23 mouse cellular contexts compared by ENCODE assay signal in genomic region chr1:38796936-38797335, GRCm38 (mm10). TPM values are rescaled to one million over a fixed set of nuclear protein-coding genes. Genes with fewer than 3 reads are reported as not detected.
DNase-seq lines count a peak whose midpoint lies in the region; ATAC-seq and TF ChIP-seq lines count a peak whose summit lies in the region.
"Had no signal": no experiment of that assay in that cellular context is flagged by ENCODE, and none has a peak within 500 bp of the region (broad histone marks: within the 10 kb centered on the region; RNA-seq: fewer than 3 reads in every experiment).

No protein-coding gene starts in this region.

- no peak overlapping the region for H3K9ac ChIP-seq in kidney, embryonic 16.5 days (replicated peaks; ENCODE audit: low read length)
- no peak overlapping the region for H3K9ac ChIP-seq in ES-Bruce4 (ENCODE audit: low read depth, poor library complexity, severe bottlenecking)
- H3K9ac ChIP-seq: intestine, embryonic 15.5 days; limb, embryonic 12.5 days; liver, embryonic 12.5 days; midbrain, embryonic 12.5 days; neural tube, embryonic 15.5 days; stomach, embryonic 15.5 days had no signal

- H3K9me3 ChIP-seq in kidney, embryonic 16.5 days (ENCODE audit: low read length) = no peaks in the 10 kb centered on the region
- H3K9me3 ChIP-seq in ES-Bruce4 (replicated peaks; ENCODE audit: control insufficient read depth, insufficient read depth, low read length, poor library complexity, severe bottlenecking) = no peaks in the 10 kb centered on the region
- H3K9me3 ChIP-seq: forebrain, embryonic 10.5 days; intestine, embryonic 15.5 days; limb, embryonic 12.5 days; liver, embryonic 12.5 days; midbrain, embryonic 12.5 days; neural tube, embryonic 15.5 days; stomach, embryonic 15.5 days had no signal

- no peak overlapping the region for H3K4me3 ChIP-seq in kidney, embryonic 16.5 days (ENCODE audit: low read length)
- no peak overlapping the region for H3K4me3 ChIP-seq in ES-Bruce4 (ENCODE audit: low read depth, low read length)
- H3K4me3 ChIP-seq: forebrain, embryonic 10.5 days; heart, adult 2 months; intestine, embryonic 15.5 days; left cerebral cortex, adult 2 months; limb, embryonic 12.5 days; liver, embryonic 12.5 days; midbrain, embryonic 12.5 days; neural tube, embryonic 15.5 days; stomach, embryonic 15.5 days had no signal

- TF ChIP-seq CTCF in ES-Bruce4 (IDR thresholded peaks at IDR 0.05; ENCODE audit: low read depth, low read length) = no peak

- no peaks in the 10 kb centered on the region for H3K4me1 ChIP-seq in kidney, embryonic 16.5 days (ENCODE audit: insufficient read depth, low read length)
- no peaks in the 10 kb centered on the region for H3K4me1 ChIP-seq in ES-Bruce4 (ENCODE audit: control insufficient read depth, insufficient read depth, low read length)
- H3K4me1 ChIP-seq: intestine, embryonic 15.5 days; limb, embryonic 12.5 days; liver, embryonic 12.5 days; stomach, embryonic 15.5 days had no signal

- no peak for TF ChIP-seq POLR2A in ES-Bruce4 (IDR thresholded peaks at IDR 0.05; ENCODE audit: insufficient read depth, low read length)

- ATAC-seq in kidney, embryonic 16.5 days (ENCODE audit: low FRiP score, low TSS enrichment) = no peak
- ATAC-seq: intestine, embryonic 15.5 days; liver, embryonic 12.5 days had no signal

- no peak overlapping the region for H3K27ac ChIP-seq in kidney, embryonic 16.5 days (ENCODE audit: low read length)
- H3K27ac ChIP-seq in ES-Bruce4 (ENCODE audit: insufficient read depth, low read length) = no peak overlapping the region
- H3K27ac ChIP-seq: forebrain, embryonic 10.5 days; heart, adult 2 months; intestine, embryonic 15.5 days; left cerebral cortex, adult 2 months; limb, embryonic 12.5 days; liver, embryonic 12.5 days; midbrain, embryonic 12.5 days; neural tube, embryonic 15.5 days; stomach, embryonic 15.5 days had no signal

- no peaks in the 10 kb centered on the region for H3K36me3 ChIP-seq in kidney, embryonic 16.5 days (ENCODE audit: insufficient read depth, low read length)
- H3K36me3 ChIP-seq in ES-Bruce4 (ENCODE audit: control insufficient read depth, insufficient read depth, low read length, poor library complexity, severe bottlenecking) = no peaks in the 10 kb centered on the region
- H3K36me3 ChIP-seq: intestine, embryonic 15.5 days; limb, embryonic 12.5 days; liver, embryonic 12.5 days; stomach, embryonic 15.5 days had no signal

- 72% methylated on average over 6 of the region's 6 CpGs for WGBS in kidney, embryonic 16.5 days

- no peaks in the 10 kb centered on the region for H3K27me3 ChIP-seq in kidney, embryonic 16.5 days (ENCODE audit: insufficient read depth, low read length)
- H3K27me3 ChIP-seq in ES-Bruce4 (ENCODE audit: control insufficient read depth, insufficient read depth, low read length, poor library complexity, severe bottlenecking) = no peaks in the 10 kb centered on the region
- H3K27me3 ChIP-seq: CH12.LX; intestine, embryonic 15.5 days; limb, embryonic 12.5 days; liver, embryonic 12.5 days; midbrain, embryonic 12.5 days; neural tube, embryonic 15.5 days; stomach, embryonic 15.5 days had no signal

- peak; percentile 78 for TF ChIP-seq EP300 in ES-Bruce4 (IDR thresholded peaks at IDR 0.05; ENCODE audit: insufficient read depth, low read depth, low read length)

- H3K4me2 ChIP-seq in kidney, embryonic 16.5 days (replicated peaks; ENCODE audit: low read depth, low read length) = no peak overlapping the region
- H3K4me2 ChIP-seq: intestine, embryonic 15.5 days; limb, embryonic 12.5 days; liver, embryonic 12.5 days; midbrain, embryonic 12.5 days; neural tube, embryonic 15.5 days; stomach, embryonic 15.5 days had no signal

- peak; percentile 27 for DNase-seq in heart, adult 11 months
- no peak for DNase-seq in heart, adult 9 months (ENCODE audit: low spot score in 2 of 2)
- DNase-seq in kidney, postnatal 14 days = peak; percentile 23
- DNase-seq in ZHBTc4 (ENCODE audit: low read depth, low spot score) = peak; percentile 84
- DNase-seq in right cerebral cortex, postnatal 14 days = no peak
- DNase-seq: adrenal gland, adult 8-10 months; cerebellum, adult 9-11 months; heart, adult 2 months; layer of hippocampus, adult 9-11 months; lung, adult 2 months; lung, postnatal 36 days; thymus, adult 2 months had no signal

RNA-seq across cellular contexts. Expression of gene Lonrf2, which starts 39.6 kb away (rescaled TPM):
- 1.1 and 1.4 TPM in 2 replicates for polyA plus RNA-seq in kidney, embryonic 16.5 days (2015; fragmentation: Nextera tagmentation; extraction: Ambion mirVana)
- 0.12 and 0.32 TPM in 2 replicates for polyA plus RNA-seq in ES-Bruce4 (2011; ENCODE audit: insufficient read depth, insufficient read length, low read depth, missing spikeins)

Comparison
In these comparisons a context has a peak if more than half of its experiments do, and no peak if none do; other contexts are left out.
1. DNase-seq: peak in heart, adult 11 months (single experiment), kidney, postnatal 14 days (single experiment) and ZHBTc4 (single experiment); none in heart, adult 9 months (0 of 2) and right cerebral cortex, postnatal 14 days (single experiment).